Comparison of ENCODE assay signal across 9 mouse cellular contexts in the genomic region with DNA sequence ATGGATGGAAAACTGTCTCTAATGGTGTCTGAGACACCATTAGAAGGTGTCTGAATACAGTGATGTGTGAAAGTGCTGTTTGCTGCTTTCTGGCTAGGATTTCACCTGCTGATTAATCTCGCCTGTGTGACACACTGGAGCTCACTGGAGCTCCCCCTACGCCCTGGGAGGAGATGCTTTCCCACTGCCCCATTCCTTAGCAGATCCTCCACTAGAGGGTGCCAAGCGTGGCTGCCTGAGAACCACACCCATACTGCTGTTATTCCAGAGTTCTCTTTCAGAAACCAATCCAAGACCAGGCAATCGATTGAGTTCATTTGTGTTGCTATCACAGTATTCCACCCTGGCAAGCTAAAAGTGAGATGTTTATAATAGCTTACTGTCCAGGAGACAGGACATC.
DNase-seq lines count a peak whose midpoint lies in the region; ATAC-seq and TF ChIP-seq lines count a peak whose summit lies in the region.
"Had no signal": no experiment of that assay in that cellular context is flagged by ENCODE, and none has a peak within 500 bp of the region (broad histone marks: within the 10 kb centered on the region; RNA-seq: fewer than 3 reads in every experiment).

No protein-coding gene starts in this region.

- H3K36me3 ChIP-seq in hindbrain, embryonic 11.5 days (ENCODE audit: control insufficient read depth, insufficient read depth, low read length), result no peaks in the 10 kb centered on the region
- H3K36me3 ChIP-seq in hindbrain, embryonic 14.5 days (replicated peaks; ENCODE audit: control insufficient read depth, insufficient read depth), result no peaks in the 10 kb centered on the region
- no peaks in the 10 kb centered on the region for H3K36me3 ChIP-seq in midbrain, postnatal 0 days (ENCODE audit: insufficient read depth, low read length)
- no peaks in the 10 kb centered on the region for H3K36me3 ChIP-seq in midbrain, embryonic 13.5 days

- no peaks in the 10 kb centered on the region for H3K27me3 ChIP-seq in hindbrain, embryonic 11.5 days (ENCODE audit: control insufficient read depth, insufficient read depth, low read length)
- H3K27me3 ChIP-seq in hindbrain, embryonic 14.5 days (ENCODE audit: control insufficient read depth, insufficient read depth, low read length), result no peaks in the 10 kb centered on the region
- H3K27me3 ChIP-seq in midbrain, postnatal 0 days (ENCODE audit: insufficient read depth, low read length), result no peaks in the 10 kb centered on the region
- no peaks in the 10 kb centered on the region for H3K27me3 ChIP-seq in midbrain, embryonic 13.5 days

- TF ChIP-seq CTCF in midbrain, postnatal 0 days (IDR thresholded peaks at IDR 0.05), result peak; percentile 50

- 51% methylated on average over 4 of the region's 4 CpGs for WGBS in hindbrain, embryonic 11.5 days
- WGBS in hindbrain, embryonic 14.5 days, result 49% methylated on average over 4 of the region's 4 CpGs
- 44% methylated on average over 4 of the region's 4 CpGs for WGBS in midbrain, postnatal 0 days
- 44% methylated on average over 4 of the region's 4 CpGs for WGBS in midbrain, embryonic 13.5 days

- H3K9ac ChIP-seq in hindbrain, embryonic 11.5 days (ENCODE audit: low read depth, low read length), result no peak overlapping the region
- H3K9ac ChIP-seq in hindbrain, embryonic 14.5 days, result no peak overlapping the region
- no peak overlapping the region for H3K9ac ChIP-seq in midbrain, postnatal 0 days (replicated peaks; ENCODE audit: low read length, poor library complexity, severe bottlenecking)
- H3K9ac ChIP-seq in midbrain, embryonic 13.5 days (replicated peaks), result no peak overlapping the region
- H3K9ac ChIP-seq: liver, postnatal 0 days had no signal

- no peak overlapping the region for H3K4me3 ChIP-seq in hindbrain, embryonic 11.5 days (ENCODE audit: low read depth, low read length)
- no peak overlapping the region for H3K4me3 ChIP-seq in hindbrain, embryonic 14.5 days (replicated peaks; ENCODE audit: low read length)
- H3K4me3 ChIP-seq in midbrain, postnatal 0 days (ENCODE audit: low read depth, low read length), result no peak overlapping the region
- no peak overlapping the region for H3K4me3 ChIP-seq in midbrain, embryonic 13.5 days (replicated peaks)

- peak; percentile 25 for DNase-seq in hindbrain, embryonic 11.5 days (ENCODE audit: low spot score)
- no peak for DNase-seq in hindbrain, embryonic 14.5 days (ENCODE audit: low spot score)
- peak; percentile 26 for DNase-seq in midbrain, postnatal 0 days (ENCODE audit: low spot score)
- DNase-seq in brain, adult 2 months (ENCODE audit: low read depth, low spot score), result peak; percentile 52
- DNase-seq in retina, embryonic 14.5 days (ENCODE audit: low spot score), result peak; percentile 47
- DNase-seq in layer of hippocampus, postnatal 14 days (ENCODE audit: low spot score in 2 of 2), result no peak
- DNase-seq: liver, postnatal 0 days; thymus, postnatal 14 days had no signal

- H3K9me3 ChIP-seq in hindbrain, embryonic 11.5 days (ENCODE audit: control insufficient read depth, low read length), result no peaks in the 10 kb centered on the region
- no peaks in the 10 kb centered on the region for H3K9me3 ChIP-seq in hindbrain, embryonic 14.5 days (ENCODE audit: control insufficient read depth, low read length)
- H3K9me3 ChIP-seq in midbrain, postnatal 0 days (ENCODE audit: low read length), result no peaks in the 10 kb centered on the region
- no peaks in the 10 kb centered on the region for H3K9me3 ChIP-seq in midbrain, embryonic 13.5 days

- H3K4me1 ChIP-seq in hindbrain, embryonic 11.5 days (replicated peaks; ENCODE audit: control insufficient read depth, insufficient read depth, low read length), result no peaks in the 10 kb centered on the region
- no peaks in the 10 kb centered on the region for H3K4me1 ChIP-seq in hindbrain, embryonic 14.5 days (replicated peaks; ENCODE audit: control insufficient read depth, insufficient read depth, low read length)
- no peaks in the 10 kb centered on the region for H3K4me1 ChIP-seq in midbrain, postnatal 0 days (ENCODE audit: insufficient read depth, low read length)
- H3K4me1 ChIP-seq in midbrain, embryonic 13.5 days (replicated peaks), result no peaks in the 10 kb centered on the region

- no peak overlapping the region for H3K4me2 ChIP-seq in hindbrain, embryonic 11.5 days (replicated peaks; ENCODE audit: low read depth, low read length)
- H3K4me2 ChIP-seq in hindbrain, embryonic 14.5 days (replicated peaks), result no peak overlapping the region
- H3K4me2 ChIP-seq in midbrain, postnatal 0 days (ENCODE audit: low read depth, low read length, poor library complexity, severe bottlenecking), result no peak overlapping the region
- no peak overlapping the region for H3K4me2 ChIP-seq in midbrain, embryonic 13.5 days (replicated peaks)

- no peak for ATAC-seq in hindbrain, embryonic 11.5 days (ENCODE audit: low FRiP score)
- no peak for ATAC-seq in hindbrain, embryonic 14.5 days (ENCODE audit: low FRiP score)
- ATAC-seq in midbrain, postnatal 0 days (ENCODE audit: low FRiP score), result no peak
- ATAC-seq in midbrain, embryonic 13.5 days, result no peak
- ATAC-seq: liver, postnatal 0 days had no signal

- H3K27ac ChIP-seq in hindbrain, embryonic 11.5 days (ENCODE audit: low read depth, low read length), result no peak overlapping the region
- H3K27ac ChIP-seq in hindbrain, embryonic 14.5 days, result no peak overlapping the region
- H3K27ac ChIP-seq in midbrain, postnatal 0 days (ENCODE audit: low read depth, low read length), result no peak overlapping the region
- no peak overlapping the region for H3K27ac ChIP-seq in midbrain, embryonic 13.5 days

Comparison
In these comparisons a context has a peak if more than half of its experiments do, and no peak if none do; other contexts are left out.
1. DNase-seq: peak in hindbrain, embryonic 11.5 days (single experiment), midbrain, postnatal 0 days (single experiment), brain, adult 2 months (single experiment) and retina, embryonic 14.5 days (single experiment); none in hindbrain, embryonic 14.5 days (single experiment) and layer of hippocampus, postnatal 14 days (0 of 2).